Mouse (Mus musculus): ENCODE results near the gene Prr5.

The Prr5 gene

DNA sequence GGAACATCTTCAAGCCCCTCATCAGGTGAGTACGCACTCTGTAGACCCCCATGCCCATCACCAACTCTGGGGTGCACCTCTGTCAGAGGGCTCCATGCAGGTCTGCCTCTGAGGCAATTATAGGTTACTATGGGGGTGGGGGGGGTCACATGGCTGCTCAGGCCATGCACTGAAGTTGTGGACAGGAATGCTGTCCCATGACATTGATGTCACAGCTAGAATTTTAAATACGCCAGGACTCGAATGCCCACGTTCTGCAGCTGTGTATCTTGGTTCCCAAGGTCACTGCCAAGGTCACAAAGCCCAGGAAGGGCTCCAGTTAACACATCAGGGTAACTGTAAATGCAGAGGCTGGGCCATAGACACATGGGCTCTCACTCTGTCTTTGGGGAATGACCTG, 76.4 kb downstream of the Prr5 start:
- no peak for DNase-seq (ENCODE audit: low read depth in 2 of 2, low spot score in 2 of 2)
